Mouse (Mus musculus) heart, embryonic 11.5 days (tissue): Measurements from ENCODE around the gene Aatk. TPM values are rescaled to one million over a fixed set of nuclear protein-coding genes. Genes with fewer than 3 reads are reported as not detected.

Experiments
- ATAC-seq: fragments of 200-750 bp; cut with Nextera tagmentation; replicated peaks from 2 replicates; pipeline ENCODE4 v1.8.0; 2017; ENCODE audit warnings: moderate library complexity; ENCODE audit not compliant: insufficient number of reproducible peaks, low FRiP score, low TSS enrichment
- H3K27ac ChIP-seq: fragments of 300-500 bp; sonication (generic); 2 replicates; pipeline ENCODE4 v1.5.1; 2014; ENCODE audit warnings: mild to moderate bottlenecking, low read depth, low read length
- H3K27me3 ChIP-seq: fragments of 300-500 bp; sonication (generic); 2 replicates; pipeline ENCODE4 v1.6.1; 2014; ENCODE audit warnings: mild to moderate bottlenecking, low read length, mixed read lengths; ENCODE audit not compliant: control insufficient read depth, insufficient read depth
- H3K36me3 ChIP-seq: fragments of 300-500 bp; sonication (generic); 2 replicates; pipeline ENCODE4 v1.6.1; 2014; ENCODE audit warnings: mild to moderate bottlenecking, low read length, moderate library complexity, mixed read lengths; ENCODE audit not compliant: control insufficient read depth, insufficient read depth
- H3K4me1 ChIP-seq: fragments of 300-500 bp; sonication (generic); 2 replicates; pipeline ENCODE4 v1.6.1; 2014; ENCODE audit warnings: low read length; ENCODE audit not compliant: control insufficient read depth, insufficient read depth
- H3K4me2 ChIP-seq: fragments of 300-500 bp; sonication (generic); 2 replicates; pipeline ENCODE4 v1.6.1; 2014; ENCODE audit warnings: mild to moderate bottlenecking, moderate library complexity
- H3K4me3 ChIP-seq: fragments of 300-500 bp; sonication (generic); 2 replicates; pipeline ENCODE4 v1.5.1; 2014; ENCODE audit warnings: low read depth, low read length
- H3K9ac ChIP-seq: fragments of 300-500 bp; sonication (generic); 2 replicates; pipeline ENCODE4 v1.6.1; 2014; ENCODE audit warnings: mild to moderate bottlenecking, low read depth, low read length, moderate library complexity
- H3K9me3 ChIP-seq: fragments of 300-500 bp; sonication (generic); replicated peaks from 2 replicates; pipeline ENCODE4 v1.6.1; 2016; ENCODE audit warnings: low read length; ENCODE audit not compliant: control insufficient read depth
- WGBS: fragments of 180-500 bp; shearing (Covaris S2); extraction: QIAGEN DNeasy Blood & Tissue Kit; methylation state at CpG from one replicate; pipeline ENCODE4 v1.1.7; 2014; ENCODE audit not compliant: insufficient replicate concordance; 5-methylcytosine and 5-hydroxymethylcytosine counted together
- polyA plus RNA-seq: library from polyadenylated mRNA; unstranded; fragments of >200 nt; fragmentation: Nextera tagmentation; extraction: Ambion mirVana; gene quantifications from 2 replicates; pipeline ENCODE4 v1.2.1, GENCODE M21; 2014

Gene Aatk
- polyA plus RNA-seq, 1 experiment from 2014 or later: 0.24 TPM

- Histone ChIP-seq H3K4me1 (0 out of 2 replicates have a peak, but pooled peaks cover 3% of the 10 kb centered on the region), H3K36me3 (no peaks in the 10 kb centered on the region), H3K4me2 (no peak overlapping the region), H3K9me3 (no peaks in the 10 kb centered on the region), H3K27me3 (no peaks in the 10 kb centered on the region), H3K4me3 (no peak overlapping the region), H3K27ac (no peak overlapping the region), H3K9ac (no peak overlapping the region)
- ATAC-seq: no peak
- 86% methylated on average over 3 of the region's 3 CpGs for WGBS
Observed at GRCm38 (mm10) chr11:119982236-119982635, 64.7 kb downstream of the Aatk start.

DNA sequence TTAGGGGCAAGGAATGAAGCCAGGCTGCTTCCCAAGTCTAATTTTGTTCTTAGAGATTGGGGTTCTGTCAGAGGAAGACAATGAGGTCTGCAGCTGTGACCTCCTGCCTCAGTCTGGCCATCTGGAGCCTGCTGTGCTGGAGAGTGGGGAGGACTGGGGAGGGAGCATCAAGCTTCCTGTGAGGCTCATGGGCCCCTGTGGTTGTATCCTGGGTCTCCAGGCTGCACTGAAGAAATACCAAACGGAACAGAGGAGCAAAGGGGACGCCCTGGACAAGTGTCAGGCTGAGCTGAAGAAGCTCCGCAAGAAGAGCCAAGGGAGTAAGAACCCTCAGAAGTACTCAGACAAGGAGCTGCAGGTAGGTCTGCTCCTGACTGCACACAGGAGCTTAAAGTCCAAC is 65.2 kb downstream of the Aatk start:
- no peak overlapping the region for H3K4me3 ChIP-seq
- H3K27ac ChIP-seq: no peak overlapping the region
- H3K27me3 ChIP-seq: no peaks in the 10 kb centered on the region
- no peak overlapping the region for H3K9ac ChIP-seq
- no peaks in the 10 kb centered on the region for H3K9me3 ChIP-seq
- 0 out of 2 replicates have a peak, but pooled peaks cover 3% of the 10 kb centered on the region for H3K4me1 ChIP-seq
- H3K36me3 ChIP-seq: no peaks in the 10 kb centered on the region
- WGBS: 70% methylated on average over 3 of the region's 3 CpGs
- no peak overlapping the region for H3K4me2 ChIP-seq
- no peak for ATAC-seq

GRCm38 (mm10) chr11:119979596-119980385 is 67.2 kb downstream of the Aatk start:
- Histone ChIP-seq H3K4me2 (no peak overlapping the region), H3K27me3 (no peaks in the 10 kb centered on the region), H3K9me3 (no peaks in the 10 kb centered on the region), H3K36me3 (no peaks in the 10 kb centered on the region), H3K4me3 (no peak overlapping the region), H3K4me1 (0 out of 2 replicates have a peak, but pooled peaks cover 3% of the 10 kb centered on the region), H3K9ac (no peak overlapping the region), H3K27ac (no peak overlapping the region)
- WGBS: 80% methylated on average over 10 of the region's 10 CpGs
- no peak for ATAC-seq

- H3K27me3 ChIP-seq: no peaks in the 10 kb centered on the region
- H3K9me3 ChIP-seq: no peaks in the 10 kb centered on the region
- H3K4me1 ChIP-seq: 0 out of 2 replicates have a peak, but pooled peaks cover 3% of the 10 kb centered on the region
- no peak overlapping the region for H3K4me3 ChIP-seq
- H3K36me3 ChIP-seq: 0 out of 2 replicates have a peak, but pooled peaks cover 3% of the 10 kb centered on the region
- no peak overlapping the region for H3K27ac ChIP-seq
- 90% methylated on average over 4 of the region's 4 CpGs for WGBS
- no peak overlapping the region for H3K4me2 ChIP-seq
- ATAC-seq: no peak
- H3K9ac ChIP-seq: no peak overlapping the region
Observed at GRCm38 (mm10) chr11:119978701-119979100, 68.3 kb downstream of the Aatk start.

GRCm38 (mm10) chr11:119975739-119976501 is 71.0 kb downstream of the Aatk start:
- no peaks in the 10 kb centered on the region for H3K27me3 ChIP-seq
- H3K4me2 ChIP-seq: no peak overlapping the region
- no peak overlapping the region for H3K4me3 ChIP-seq
- H3K4me1 ChIP-seq: no peaks in the 10 kb centered on the region
- no peak overlapping the region for H3K9ac ChIP-seq
- 72% methylated on average over 8 of the region's 8 CpGs for WGBS
- ATAC-seq: no peak
- H3K27ac ChIP-seq: no peak overlapping the region
- 0 out of 2 replicates have a peak, but pooled peaks cover 3% of the 10 kb centered on the region for H3K36me3 ChIP-seq
- H3K9me3 ChIP-seq: no peaks in the 10 kb centered on the region

DNA sequence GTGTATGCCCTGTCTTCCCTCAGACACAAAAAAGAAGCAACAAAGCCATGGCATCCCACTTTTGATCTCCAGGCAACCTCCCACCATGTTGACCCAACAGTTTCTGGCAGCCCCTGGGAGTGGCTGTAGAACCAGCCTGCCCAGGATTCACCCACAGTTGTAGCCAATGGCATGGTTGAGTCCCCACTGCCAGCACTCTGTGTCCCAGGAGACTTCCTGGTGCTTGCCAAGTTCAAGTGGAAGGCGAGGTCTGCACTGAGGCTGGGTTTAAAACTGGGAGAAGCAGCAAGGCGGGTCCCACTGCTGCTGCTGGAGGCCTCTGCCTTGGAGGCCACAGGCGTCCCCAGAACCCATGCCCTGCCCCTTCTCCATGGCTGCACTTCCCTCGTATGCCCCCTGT is 73.2 kb downstream of the Aatk start:
- Histone ChIP-seq H3K4me1 (no peaks in the 10 kb centered on the region; the same call in 1 of the 2 replicates), H3K27ac (no peak overlapping the region), H3K36me3 (0 out of 2 replicates have a peak, but pooled peaks cover 3% of the 10 kb centered on the region), H3K9ac (no peak overlapping the region), H3K27me3 (no peaks in the 10 kb centered on the region), H3K9me3 (no peaks in the 10 kb centered on the region), H3K4me2 (no peak overlapping the region), H3K4me3 (no peak overlapping the region)
- WGBS: 76% methylated on average over 4 of the region's 4 CpGs
- ATAC-seq: no peak

DNA sequence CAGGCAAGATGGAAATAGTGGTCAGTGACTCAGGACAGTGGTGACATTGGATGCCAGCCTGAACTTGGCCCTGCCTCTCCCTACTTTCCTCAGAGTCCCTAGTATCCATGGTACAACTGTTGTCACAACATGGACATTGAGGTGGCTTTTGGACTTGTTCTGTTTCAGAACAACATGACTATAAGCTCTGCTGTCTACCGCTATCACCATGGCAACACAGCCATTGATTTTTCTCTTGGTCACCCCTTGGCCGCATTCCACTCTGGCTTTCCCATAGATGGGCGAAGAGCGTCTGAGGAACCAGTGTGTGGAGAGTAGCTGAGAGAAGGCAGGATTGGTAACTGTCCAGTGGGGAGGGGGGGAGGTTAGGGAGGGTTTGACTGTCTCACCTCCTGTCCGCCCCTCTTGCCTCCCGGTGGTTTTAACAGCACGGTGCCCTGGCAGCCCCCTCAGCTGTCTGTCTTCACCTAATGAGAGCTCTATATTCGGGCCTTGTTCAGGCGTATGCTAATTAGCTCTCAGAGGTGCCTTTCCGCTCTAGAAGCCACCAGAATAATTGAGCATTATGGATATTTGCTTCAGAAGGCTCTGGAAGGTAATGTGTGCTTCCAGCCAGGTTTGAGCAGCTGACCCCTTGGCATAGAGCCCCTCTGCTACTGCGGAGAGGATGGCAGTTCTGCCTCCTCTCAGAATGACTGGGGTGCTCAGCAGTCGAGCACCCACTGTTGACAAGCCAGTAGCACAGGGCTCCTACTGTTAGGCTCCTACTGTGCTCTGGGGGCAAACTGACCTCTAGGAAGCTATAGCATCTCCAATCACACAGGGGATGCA is 76.7 kb downstream of the Aatk start:
- no peak for ATAC-seq
- H3K4me1 ChIP-seq: peaks cover 3% of the 10 kb centered on the region

DNA sequence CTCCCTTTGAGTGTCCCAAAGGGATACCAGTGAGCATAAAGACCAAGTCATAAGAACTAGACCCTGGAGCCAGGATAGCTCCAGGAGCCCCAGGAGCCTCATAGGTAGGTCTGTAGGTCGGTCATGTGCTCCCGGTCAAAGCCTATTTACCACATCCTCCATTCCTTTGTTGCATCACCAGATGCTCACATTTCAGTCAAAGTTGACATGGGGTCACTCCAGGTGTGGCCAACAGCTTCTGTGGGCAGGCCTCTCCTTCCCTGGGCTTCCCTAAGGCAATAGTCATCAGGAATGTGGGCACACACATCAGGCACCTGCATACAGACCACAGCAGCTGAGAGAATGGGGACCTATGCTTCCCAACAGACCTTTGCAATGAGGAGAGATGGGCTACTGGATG is 79.1 kb downstream of the Aatk start:
- Histone ChIP-seq H3K4me3 (no peak overlapping the region), H3K4me1 (peaks cover 9% of the 10 kb centered on the region), H3K4me2 (no peak overlapping the region), H3K36me3 (no peaks in the 10 kb centered on the region), H3K27ac (no peak overlapping the region), H3K27me3 (no peaks in the 10 kb centered on the region), H3K9ac (no peak overlapping the region), H3K9me3 (no peaks in the 10 kb centered on the region)
- 91% methylated on average over 2 of the region's 2 CpGs for WGBS
- no peak for ATAC-seq

More for the DNA sequence above, 76.7 kb downstream of the Aatk start:
- Histone ChIP-seq H3K9ac (no peak overlapping the region), H3K27ac (no peak overlapping the region), H3K9me3 (no peaks in the 10 kb centered on the region), H3K4me3 (no peak overlapping the region), H3K36me3 (0 out of 2 replicates have a peak, but pooled peaks cover 3% of the 10 kb centered on the region), H3K27me3 (no peaks in the 10 kb centered on the region), H3K4me2 (no peak overlapping the region)
- WGBS: 62% methylated on average over 12 of the region's 12 CpGs
